Mouse (Mus musculus) liver, adult 2 months (tissue): ENCODE measurements around the gene Patz1.

Experiments
- CTCF ChIP-seq: fragments of 200-500 bp; IDR thresholded peaks from 2 replicates; pipeline ENCODE4 v1.5.1; 2011; ENCODE audit warnings: low read depth, low read length, control low read depth
- POLR2A ChIP-seq: fragments of 200-500 bp; IDR thresholded peaks from 2 replicates; pipeline ENCODE4 v1.6.1; 2011; ENCODE audit warnings: low read length, control low read depth; ENCODE audit not compliant: insufficient read depth; ENCODE audit errors: extremely low read depth

GRCm38 (mm10) chr11:3265291-3266078 is 23.2 kb upstream of the Patz1 start:
- TF ChIP-seq CTCF (no peak), POLR2A (no peak)
